Mouse (Mus musculus) R1 (cell line): Measurements from ENCODE around the gene 4930447C04Rik.
A peak's percentile ranks its signal among the peaks of the same experiment; 100 is the strongest.

Experiments
- DNase-seq: peaks from one replicate; pipeline ENCODE4 v3.0.0-alpha.2; 2018; ENCODE audit warnings: low read depth, low spot score

Gene 4930447C04Rik

DNA sequence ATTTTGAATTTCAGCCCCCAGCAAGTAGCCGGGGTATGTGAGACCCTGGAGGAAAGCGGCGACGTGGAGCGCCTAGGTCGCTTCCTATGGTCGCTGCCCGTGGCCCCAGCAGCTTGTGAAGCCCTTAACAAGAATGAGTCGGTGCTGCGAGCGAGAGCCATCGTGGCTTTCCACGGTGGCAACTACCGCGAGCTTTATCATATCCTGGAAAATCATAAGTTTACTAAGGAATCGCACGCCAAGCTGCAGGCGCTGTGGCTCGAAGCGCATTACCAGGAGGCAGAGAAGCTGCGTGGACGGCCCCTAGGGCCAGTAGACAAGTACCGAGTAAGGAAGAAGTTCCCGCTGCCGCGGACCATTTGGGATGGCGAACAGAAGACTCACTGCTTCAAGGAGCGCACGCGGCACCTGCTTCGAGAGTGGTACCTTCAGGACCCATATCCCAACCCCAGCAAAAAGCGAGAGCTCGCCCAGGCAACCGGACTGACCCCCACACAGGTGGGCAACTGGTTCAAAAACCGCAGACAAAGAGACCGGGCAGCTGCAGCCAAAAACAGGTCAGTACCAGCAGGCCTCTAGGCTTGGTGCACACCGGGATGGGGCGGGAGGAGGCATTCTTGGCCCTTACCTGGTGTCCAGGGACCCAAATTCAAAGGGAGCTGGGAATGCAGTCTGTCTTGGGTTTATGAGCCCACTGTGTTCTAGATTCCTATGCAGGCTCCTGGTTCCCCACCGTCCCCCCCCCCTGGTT is at the start of gene 4930447C04Rik:
TSS of gene 4930447C04Rik (minus strand) at position 704 of the 751 bp plus-strand sequence.
- DNase-seq = peak; percentile 38

DNA sequence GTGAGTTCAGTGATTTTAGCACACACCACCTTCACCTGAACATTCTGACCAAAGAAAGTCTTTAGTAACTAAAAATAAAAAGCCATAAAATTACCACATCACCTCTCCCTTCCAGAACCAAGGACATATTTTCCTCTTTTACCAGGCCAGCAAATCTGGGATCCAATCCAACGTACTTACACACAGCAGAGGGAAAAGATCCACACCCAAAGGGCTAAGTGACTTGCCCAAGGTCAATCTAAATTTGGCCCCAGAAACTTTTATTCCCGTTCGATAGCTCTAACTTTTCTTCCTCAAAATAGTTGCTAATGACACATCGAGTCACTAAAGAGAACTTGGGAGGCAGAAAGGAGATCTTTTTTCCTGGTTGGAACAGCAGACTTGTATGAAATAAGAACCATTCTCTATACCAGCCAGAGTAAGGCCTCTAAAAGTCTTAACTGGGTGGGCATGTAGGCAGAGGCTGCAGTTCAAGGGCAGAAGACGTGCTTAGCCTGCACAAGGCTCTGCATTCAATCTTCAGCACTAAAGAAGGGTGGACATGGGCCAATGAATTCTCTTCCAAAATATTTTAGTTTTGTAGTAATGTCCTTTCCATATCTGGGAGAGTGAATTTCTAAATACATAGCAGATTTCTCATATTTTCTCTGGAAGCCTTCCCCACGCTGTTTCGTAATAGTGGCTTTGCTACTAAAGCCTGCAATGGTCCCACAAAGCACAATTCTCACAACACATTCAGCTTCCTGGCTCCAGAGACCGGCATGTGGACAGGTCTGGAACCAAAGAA is 42.7 kb upstream of the 4930447C04Rik start:
- no peak for DNase-seq

GRCm38 (mm10) chr12:72982616-72983015 is 42.0 kb upstream of the 4930447C04Rik start:
- no peak for DNase-seq

GRCm38 (mm10) chr12:72979236-72979635 is 38.7 kb upstream of the 4930447C04Rik start:
- DNase-seq = no peak

GRCm38 (mm10) chr12:72977851-72978250 is 37.3 kb upstream of the 4930447C04Rik start:
- DNase-seq = no peak

DNA sequence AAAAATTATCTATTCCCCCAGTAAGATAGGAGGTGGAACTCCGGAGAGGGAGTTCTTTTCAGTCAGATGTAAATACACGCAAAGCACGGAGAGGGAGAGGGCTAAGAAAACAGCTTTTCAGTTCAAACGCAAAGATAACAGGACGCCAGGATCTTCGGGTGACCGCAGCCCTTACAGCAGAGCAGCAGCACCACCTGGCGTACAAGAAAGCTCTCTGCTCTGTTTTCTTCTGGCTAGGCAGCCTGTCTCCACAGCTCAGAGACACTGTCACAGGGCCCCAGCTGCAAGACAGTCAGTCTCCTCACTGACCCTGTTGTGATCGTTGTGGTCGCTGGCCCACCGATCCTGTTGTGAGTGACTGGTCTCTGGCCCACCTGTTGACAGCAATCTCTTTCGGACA is 36.1 kb upstream of the 4930447C04Rik start:
- DNase-seq = peak; percentile 83

DNA sequence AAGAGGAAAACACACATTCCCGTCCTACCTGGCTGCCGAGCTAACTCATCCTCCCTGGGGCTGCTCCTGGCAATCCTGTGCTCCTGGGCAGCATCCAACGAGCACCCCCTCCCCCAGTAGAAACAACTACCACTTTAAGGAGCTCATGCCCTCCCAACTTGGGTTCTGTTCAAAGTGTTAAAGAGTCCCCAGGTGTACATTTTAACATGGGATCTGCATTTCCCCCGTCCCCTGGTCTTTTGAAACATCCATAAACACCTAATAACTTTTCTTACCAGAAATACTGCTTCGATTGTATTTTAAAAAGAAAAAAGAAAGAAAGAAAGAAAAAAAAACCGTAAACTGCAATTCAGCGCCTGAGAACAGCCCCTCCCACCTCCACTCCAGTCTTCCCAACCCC is 35.6 kb upstream of the 4930447C04Rik start:
- DNase-seq = no peak

- peak; percentile 82 for DNase-seq
Observed at GRCm38 (mm10) chr12:72973161-72973560, 32.6 kb upstream of the 4930447C04Rik start.

DNA sequence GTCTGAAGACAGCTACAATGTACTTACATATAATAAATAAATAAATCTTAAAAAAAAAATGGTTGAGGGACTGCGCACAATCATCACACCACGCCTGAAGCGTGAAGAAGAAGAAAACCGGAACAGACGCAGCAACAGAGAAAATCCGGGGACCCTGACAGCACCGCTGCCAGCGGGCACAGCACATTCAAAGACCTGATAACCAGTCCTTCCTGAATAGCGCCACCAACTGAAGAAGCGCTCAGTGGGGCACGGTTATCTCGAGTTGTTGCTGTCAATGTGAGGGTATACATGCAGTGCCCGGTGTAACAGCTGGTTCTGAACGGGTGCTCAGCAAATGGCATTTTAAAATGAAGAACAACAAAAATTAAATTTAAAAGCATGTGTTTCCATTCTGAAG is 30.0 kb upstream of the 4930447C04Rik start:
- no peak for DNase-seq

DNA sequence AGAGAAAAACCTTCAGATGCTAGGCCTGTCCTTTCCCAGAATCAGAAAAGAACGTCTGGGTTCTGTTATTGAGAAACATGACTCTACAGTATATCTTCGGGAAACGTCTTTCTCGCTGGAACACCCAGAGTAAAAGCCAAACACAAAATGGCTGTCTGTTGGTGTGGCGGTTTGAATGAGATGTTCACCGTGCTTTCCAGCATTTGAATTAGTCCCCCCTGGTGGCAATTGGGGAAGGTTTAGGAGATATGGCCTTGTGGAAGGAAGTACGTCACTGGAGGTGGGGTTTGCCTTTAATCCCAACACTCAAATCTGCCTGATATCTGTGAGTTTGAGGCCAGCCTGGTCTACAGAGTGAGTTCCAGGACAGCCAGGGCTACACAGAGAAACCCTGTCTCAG is 27.0 kb upstream of the 4930447C04Rik start:
- peak; percentile 75 for DNase-seq

DNA sequence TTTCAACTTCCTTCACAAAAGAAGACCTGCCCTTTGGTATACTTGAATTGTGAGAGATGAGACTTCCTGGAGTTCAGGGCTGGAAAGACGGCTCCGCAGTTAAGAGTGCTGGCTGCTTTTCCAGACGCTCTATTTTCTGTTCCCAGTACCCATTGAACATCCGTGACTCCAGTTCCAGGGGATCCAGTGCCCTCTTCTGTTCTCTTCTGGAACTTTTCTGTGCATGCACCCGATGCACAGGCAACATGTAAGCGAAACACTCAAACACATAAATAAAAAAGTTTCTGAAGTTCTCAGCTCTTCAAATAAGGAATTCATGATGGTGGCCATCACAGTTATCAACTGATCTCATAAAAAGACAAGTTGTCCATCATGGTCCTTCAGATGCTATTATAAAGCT is 22.2 kb upstream of the 4930447C04Rik start:
- DNase-seq = peak; percentile 63

- no peak for DNase-seq
Observed at GRCm38 (mm10) chr12:72958446-72958845, 17.9 kb upstream of the 4930447C04Rik start.

DNA sequence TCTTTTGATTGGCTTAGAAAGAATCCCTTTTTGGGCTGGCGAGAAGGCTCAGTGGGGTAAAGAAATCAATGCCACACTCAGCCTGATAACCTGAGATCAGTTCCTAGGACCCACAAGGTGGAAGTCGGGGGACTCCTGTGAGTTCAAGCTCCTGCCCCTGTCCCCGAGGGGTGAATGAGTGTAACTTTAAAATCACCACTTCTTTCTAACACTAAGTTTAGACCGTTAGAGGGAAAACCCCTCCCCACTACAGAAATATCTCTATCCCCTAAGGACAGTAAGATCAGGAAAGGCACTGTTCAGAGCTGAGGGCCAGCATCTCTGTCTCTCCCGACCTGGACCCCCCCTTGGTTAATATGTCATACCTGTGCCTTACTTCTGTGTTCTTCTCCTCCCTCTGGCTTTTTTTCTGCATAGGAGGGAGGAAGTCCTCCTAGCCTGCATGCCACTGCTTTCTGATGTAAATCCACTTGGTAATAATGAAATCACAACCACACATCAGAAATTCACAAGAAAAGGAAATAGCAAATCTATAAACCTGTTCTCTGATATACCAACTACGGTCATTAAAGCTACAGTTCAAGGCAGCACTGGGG is 17.4 kb upstream of the 4930447C04Rik start:
- no peak for DNase-seq

DNA sequence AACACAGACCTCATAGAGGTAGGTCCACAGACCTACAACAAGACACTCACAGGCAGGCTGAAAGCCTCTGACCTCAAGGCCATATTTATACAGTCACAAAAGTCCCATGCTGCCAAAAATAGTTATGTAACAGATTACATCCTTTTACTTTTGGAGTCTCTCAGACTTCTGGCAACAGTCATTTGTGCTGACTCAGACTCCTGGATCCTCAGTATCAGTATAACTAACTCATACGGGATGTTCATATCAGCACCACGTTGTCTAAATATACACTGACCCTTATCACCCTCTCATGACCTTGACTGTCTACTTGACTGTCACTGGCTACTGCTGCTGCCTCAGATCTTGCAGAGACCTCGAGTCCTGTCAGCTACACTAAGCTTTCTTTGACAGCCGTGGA is 14.3 kb upstream of the 4930447C04Rik start:
- no peak for DNase-seq

GRCm38 (mm10) chr12:72953858-72954257 is 13.3 kb upstream of the 4930447C04Rik start:
- no peak for DNase-seq

DNA sequence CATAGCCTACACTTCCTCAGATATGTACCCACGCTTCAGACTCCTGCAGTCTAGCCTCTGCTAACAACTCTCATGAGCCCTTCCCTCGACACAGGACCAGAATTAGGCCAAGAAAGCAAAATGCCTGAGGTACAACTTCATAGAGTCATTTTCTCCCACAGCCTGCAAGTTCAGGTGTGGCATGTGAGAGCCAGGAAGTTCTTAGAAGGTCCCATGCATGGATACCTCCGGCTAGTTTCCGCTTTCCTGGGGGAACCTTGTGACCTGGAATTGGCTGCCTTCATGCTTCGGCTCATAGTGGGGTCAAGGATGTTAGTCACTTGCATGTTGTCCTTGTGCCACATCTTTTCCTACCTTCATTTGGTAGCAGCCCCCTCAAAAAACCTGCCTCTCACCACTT is 12.5 kb upstream of the 4930447C04Rik start:
- DNase-seq = no peak

DNA sequence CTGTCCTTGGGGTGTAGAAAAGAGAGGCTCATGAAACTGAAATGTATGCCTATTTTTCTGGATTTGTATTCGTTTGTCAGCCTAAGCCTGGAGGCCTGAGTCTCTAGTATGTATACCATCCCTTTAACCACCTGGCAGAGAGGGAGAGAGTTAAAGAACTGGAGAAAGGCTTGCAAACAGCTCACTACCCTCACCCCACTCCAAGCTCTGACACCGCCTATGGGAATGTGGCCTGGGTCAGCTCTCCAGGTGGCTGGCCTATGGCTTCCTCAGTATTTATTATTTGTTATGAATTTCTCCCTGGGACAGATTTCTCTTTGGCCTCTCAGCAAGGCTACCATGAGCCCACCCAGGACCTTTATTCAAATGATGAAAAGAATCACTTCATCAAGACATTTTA is 6.8 kb upstream of the 4930447C04Rik start:
- DNase-seq = no peak

DNA sequence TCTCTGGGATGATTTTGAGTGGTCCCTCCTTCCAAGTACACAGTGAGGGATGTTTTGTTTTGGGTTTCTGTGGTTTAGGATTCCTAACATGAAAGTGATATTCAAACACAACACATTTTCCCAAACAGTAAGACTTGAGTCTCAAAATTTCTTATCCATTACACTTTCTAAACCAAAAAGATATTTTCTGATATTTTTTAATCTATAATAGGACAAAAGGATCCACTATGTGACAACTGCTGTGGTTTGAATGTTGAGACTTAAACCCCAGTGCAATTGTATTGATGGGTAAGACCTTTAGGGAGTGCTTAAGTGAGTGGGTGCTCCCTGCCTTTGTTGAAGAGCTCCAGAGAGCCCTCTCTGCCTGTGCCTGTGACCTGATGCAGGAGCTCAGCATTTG is 6.2 kb upstream of the 4930447C04Rik start:
- no peak for DNase-seq

DNA sequence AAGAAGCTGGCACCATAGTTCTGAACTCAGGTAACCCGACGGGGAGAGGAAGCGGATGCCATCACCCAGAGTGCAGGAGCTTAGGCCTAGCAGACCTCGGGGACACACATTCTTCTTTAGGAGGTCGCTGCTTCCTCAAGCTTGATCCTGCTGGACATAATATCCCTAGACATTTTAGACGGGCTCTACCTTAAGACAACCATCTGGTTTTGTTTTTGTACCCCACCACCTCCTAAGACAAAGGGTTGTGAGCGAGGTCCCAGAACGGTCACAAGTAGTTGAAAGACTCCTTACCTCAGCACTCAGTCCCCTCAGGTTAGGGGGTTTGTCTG is 5.5 kb upstream of the 4930447C04Rik start:
- DNase-seq = no peak

DNA sequence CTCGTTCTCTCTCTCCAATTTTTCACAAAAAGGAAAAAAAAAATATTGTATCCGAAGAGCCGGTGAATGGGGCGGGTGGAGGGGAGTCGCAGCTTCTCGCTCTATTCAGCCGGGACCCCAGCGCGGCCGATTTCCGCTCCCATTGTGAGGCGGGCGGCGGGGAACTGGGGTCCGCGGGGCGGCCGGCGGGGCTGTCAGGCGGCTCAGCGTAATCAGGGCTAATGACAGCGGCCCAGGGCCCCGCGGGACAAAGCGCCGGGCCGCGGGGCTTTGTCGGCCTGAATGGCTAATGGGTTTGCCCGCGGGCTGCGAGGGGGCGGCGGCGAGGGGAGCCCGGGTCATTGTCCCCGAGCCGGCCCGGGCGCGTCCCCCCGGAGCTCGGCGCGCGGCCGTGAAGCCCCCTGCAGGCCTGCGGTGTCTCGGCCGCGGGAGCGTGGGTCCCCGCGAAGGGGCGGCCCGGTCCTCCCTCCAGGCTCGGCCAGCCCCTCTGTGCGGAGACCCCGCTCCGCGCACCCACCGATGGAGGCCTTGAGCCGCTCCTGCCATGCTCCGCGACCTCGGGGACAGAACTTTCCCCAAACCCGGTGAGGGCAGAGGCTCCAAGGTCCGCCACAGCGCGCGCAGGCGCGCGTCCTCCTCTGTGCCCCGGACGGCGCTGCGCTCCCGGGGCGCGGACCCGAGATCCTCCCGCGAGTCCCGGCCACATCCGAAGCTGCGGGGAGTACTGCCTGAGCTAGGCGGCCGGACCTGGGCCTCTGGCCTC is 4.9 kb upstream of the 4930447C04Rik start:
- DNase-seq = peak; percentile 63

DNA sequence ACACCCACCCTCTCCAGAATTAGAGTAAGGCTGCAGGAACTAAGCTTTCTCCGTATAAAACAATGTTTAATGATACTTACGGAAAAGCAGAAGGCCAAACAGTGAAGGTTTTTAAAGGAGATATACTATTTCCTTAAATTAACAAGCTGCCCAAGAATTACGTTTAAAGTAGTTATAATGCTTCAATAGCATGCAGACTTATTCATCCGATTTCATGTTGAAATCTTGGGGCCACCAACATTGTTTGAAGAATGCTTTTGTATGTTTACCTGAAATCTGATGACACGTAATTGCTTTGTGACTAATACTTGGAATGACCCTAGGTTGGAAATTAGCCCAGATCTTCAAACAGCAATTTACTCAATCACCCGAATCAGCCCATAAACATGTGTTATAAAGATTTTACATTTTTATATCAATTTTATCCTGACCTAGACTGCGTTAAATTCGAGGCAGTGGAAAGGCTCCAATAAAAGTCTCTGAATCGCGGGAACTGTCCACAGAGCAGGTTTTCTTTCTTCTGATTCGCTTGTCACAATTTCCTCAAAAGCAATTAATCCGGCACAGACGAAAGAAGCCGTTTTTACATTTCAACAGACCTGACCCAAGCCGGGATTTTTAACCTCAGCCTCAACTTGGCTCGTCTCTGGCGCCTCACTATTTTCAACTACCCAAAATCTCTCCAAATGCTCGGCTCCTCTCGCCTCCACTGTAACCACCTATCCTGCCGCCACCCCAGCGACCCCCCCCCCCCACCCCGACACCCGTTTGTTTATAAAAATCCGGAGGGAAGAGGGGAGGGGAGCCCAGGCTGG is 4.0 kb upstream of the 4930447C04Rik start:
- peak; percentile 47 for DNase-seq
